Mouse (Mus musculus) ES-E14 (cell line): ENCODE data around the gene Ppm1h.

ENCODE experiments used
- CHD2 ChIP-seq: IDR thresholded peaks from 2 replicates; pipeline ENCODE4 v1.6.1; 2014; ENCODE audit warnings: mild to moderate bottlenecking, low read depth, low read length, inconsistent platforms
- ZC3H11A ChIP-seq: IDR thresholded peaks from 2 replicates; pipeline ENCODE4 v1.6.1; 2012; ENCODE audit warnings: low read depth, mild to moderate bottlenecking, inconsistent platforms, low read length, borderline replicate concordance

- no peak for TF ChIP-seq ZC3H11A
- TF ChIP-seq CHD2: no peak
These were observed 281.7 kb downstream of the Ppm1h start for GRCm38 (mm10) chr10:122960216-122960615.
